9 mouse cellular contexts compared by ENCODE assay signal in genomic region chr3:68744162-68744561, GRCm38 (mm10). TPM values are rescaled to one million over a fixed set of nuclear protein-coding genes. Genes with fewer than 3 reads are reported as not detected.
A peak's percentile ranks its signal among the peaks of the same experiment; 100 is the strongest.
DNase-seq lines count a peak whose midpoint lies in the region; ATAC-seq and TF ChIP-seq lines count a peak whose summit lies in the region.
"Had no signal": no experiment of that assay in that cellular context is flagged by ENCODE, and none has a peak within 500 bp of the region (broad histone marks: within the 10 kb centered on the region; RNA-seq: fewer than 3 reads in every experiment).

No protein-coding gene starts in this region.

- TF ChIP-seq CTCF in layer of hippocampus, adult 2 months (conservative IDR thresholded peaks at IDR 0.05), result peak; percentile 82
- TF ChIP-seq CTCF in MEL (IDR thresholded peaks at IDR 0.05 in 2 of 3, conservative IDR thresholded peaks at IDR 0.05 in 1 of 3; ENCODE audit: control insufficient read depth in 1 of 3, insufficient read depth in 1 of 3, low read depth in 2 of 3, low read length in 3 of 3, poor library complexity in 1 of 3, severe bottlenecking in 1 of 3), result peak; percentile 42 to 65 (median 45)
- TF ChIP-seq CTCF in brain, embryonic 14.5 days (IDR thresholded peaks at IDR 0.05; ENCODE audit: borderline replicate concordance, extremely low read depth, insufficient read depth, insufficient read length), result peak; percentile 43; the same call in 1 of the 2 replicates

- 82% methylated on average over 1 of the region's 1 CpGs for WGBS in midbrain, embryonic 16.5 days

- H3K9me3 ChIP-seq in MEL (replicated peaks; ENCODE audit: insufficient read depth, low read length), result no peaks in the 10 kb centered on the region
- no peaks in the 10 kb centered on the region for H3K9me3 ChIP-seq in midbrain, embryonic 16.5 days (replicated peaks; ENCODE audit: control insufficient read depth, low read length, poor library complexity, severe bottlenecking)
- H3K9me3 ChIP-seq: limb, embryonic 15.5 days had no signal

- no peak overlapping the region for H3K9ac ChIP-seq in MEL (ENCODE audit: control insufficient read depth, low read depth, low read length, poor library complexity, severe bottlenecking)
- no peak overlapping the region for H3K9ac ChIP-seq in midbrain, embryonic 16.5 days (ENCODE audit: low read depth, low read length)
- H3K9ac ChIP-seq: limb, embryonic 15.5 days had no signal

- no peak overlapping the region for H3K4me2 ChIP-seq in midbrain, embryonic 16.5 days (ENCODE audit: low read length)
- H3K4me2 ChIP-seq: limb, embryonic 15.5 days had no signal

- TF ChIP-seq POLR2A in MEL (IDR thresholded peaks at IDR 0.05; ENCODE audit: control insufficient read depth in 1 of 2, insufficient read depth in 1 of 2, low read depth in 1 of 2, low read length in 2 of 2, poor library complexity in 1 of 2), result peak in 1 of 2 experiments; percentile 61; a peak in 2 of 4 replicates
- TF ChIP-seq POLR2A in brain, embryonic 14.5 days (IDR thresholded peaks at IDR 0.05; ENCODE audit: borderline replicate concordance, extremely low read depth, insufficient read depth, insufficient read length, poor library complexity, severe bottlenecking), result no peak

- TF ChIP-seq EP300 in MEL (IDR thresholded peaks at IDR 0.05; ENCODE audit: low read depth in 1 of 2, low read length in 2 of 2), result no peak

- no peaks in the 10 kb centered on the region for H3K79me2 ChIP-seq in MEL (ENCODE audit: control insufficient read depth, insufficient read depth, low read length, poor library complexity)

- no peaks in the 10 kb centered on the region for H3K4me1 ChIP-seq in MEL (ENCODE audit: control insufficient read depth in 1 of 2, insufficient read depth in 2 of 2, low read length in 2 of 2)
- no peaks in the 10 kb centered on the region for H3K4me1 ChIP-seq in midbrain, embryonic 16.5 days (ENCODE audit: control insufficient read depth, insufficient read depth, low read length)
- H3K4me1 ChIP-seq: limb, embryonic 15.5 days had no signal

- no peaks in the 10 kb centered on the region for H3K36me3 ChIP-seq in MEL (ENCODE audit: control insufficient read depth in 1 of 2, insufficient read depth in 2 of 2, low read length in 2 of 2)
- no peaks in the 10 kb centered on the region for H3K36me3 ChIP-seq in midbrain, embryonic 16.5 days (ENCODE audit: control insufficient read depth, insufficient read depth, low read length)
- H3K36me3 ChIP-seq: limb, embryonic 15.5 days had no signal

- TF ChIP-seq RAD21 in MEL (IDR thresholded peaks at IDR 0.05; ENCODE audit: low read depth, low read length), result peak; percentile 57

- peak in 1 of 2 experiments; percentile 26 for DNase-seq in layer of hippocampus, adult 2 months (ENCODE audit: low spot score in 2 of 2)
- no peak for DNase-seq in layer of hippocampus, adult 11-12 months (ENCODE audit: low spot score)
- DNase-seq in MEL (ENCODE audit: low read depth, low spot score), result peak; percentile 59
- peak; percentile 73 for DNase-seq in brain, embryonic 14.5 days (ENCODE audit: low read depth)
- DNase-seq in ovary, adult 18-20 months (ENCODE audit: low spot score), result no peak
- DNase-seq in urinary bladder, adult 18-20 months (ENCODE audit: low spot score in 2 of 2), result no peak
- DNase-seq: right cerebral cortex, postnatal 4 days had no signal

- ATAC-seq in midbrain, embryonic 16.5 days, result no peak

- no peaks in the 10 kb centered on the region; a peak in 1 of 4 replicates for H3K27me3 ChIP-seq in MEL (ENCODE audit: control insufficient read depth in 1 of 2, insufficient read depth in 2 of 2, low read length in 2 of 2)
- no peaks in the 10 kb centered on the region for H3K27me3 ChIP-seq in midbrain, embryonic 16.5 days (ENCODE audit: control insufficient read depth, insufficient read depth, low read depth, low read length)
- H3K27me3 ChIP-seq: limb, embryonic 15.5 days had no signal

- no peak overlapping the region for H3K4me3 ChIP-seq in layer of hippocampus, adult 2 months
- H3K4me3 ChIP-seq in MEL (ENCODE audit: control insufficient read depth in 1 of 2, insufficient read depth in 1 of 2, low read depth in 2 of 2, low read length in 2 of 2), result no peak overlapping the region
- H3K4me3 ChIP-seq in midbrain, embryonic 16.5 days (ENCODE audit: low read depth, low read length), result no peak overlapping the region
- H3K4me3 ChIP-seq: limb, embryonic 15.5 days had no signal

- H3K27ac ChIP-seq in layer of hippocampus, adult 2 months, result peak overlapping the region; percentile 33; the same call in 1 of the 2 replicates
- no peak overlapping the region for H3K27ac ChIP-seq in MEL (ENCODE audit: control insufficient read depth, low read depth, low read length)
- 0 out of 2 replicates have a peak overlapping the region, but pooled peaks have one; percentile 13 for H3K27ac ChIP-seq in midbrain, embryonic 16.5 days (ENCODE audit: low read length)
- H3K27ac ChIP-seq: limb, embryonic 15.5 days had no signal

TF ChIP-seq in MEL, 35 proteins besides CTCF, POLR2A, EP300 and RAD21:
- TF ChIP-seq CHD1 (IDR thresholded peaks at IDR 0.05; ENCODE audit: low read depth, low read length), result no peak
- peak; percentile 91 for TF ChIP-seq TBP (IDR thresholded peaks at IDR 0.05; ENCODE audit: low read depth, low read length)
- TF ChIP-seq ZMIZ1 (IDR thresholded peaks at IDR 0.05; ENCODE audit: low read depth, low read length), result peak; percentile 42; the same call in 1 of the 2 replicates
- TF ChIP-seq CHD2 (IDR thresholded peaks at IDR 0.05; ENCODE audit: low read length), result no peak
- no peak for TF ChIP-seq MAX (IDR thresholded peaks at IDR 0.05; ENCODE audit: low read length)
- TF ChIP-seq MYB (IDR thresholded peaks at IDR 0.05; ENCODE audit: low read depth, low read length), result no peak
- no peak for TF ChIP-seq USF2 (IDR thresholded peaks at IDR 0.05; ENCODE audit: borderline replicate concordance in 1 of 2, insufficient read depth in 1 of 2, low read depth in 1 of 2, low read length in 2 of 2)
- TF ChIP-seq RCOR1 (IDR thresholded peaks at IDR 0.05; ENCODE audit: low read depth, low read length), result no peak
- peak; percentile 52 for TF ChIP-seq SMC3 (IDR thresholded peaks at IDR 0.05; ENCODE audit: low read depth, low read length)
- TF ChIP-seq ETS1 (IDR thresholded peaks at IDR 0.05; ENCODE audit: low read depth, low read length), result no peak
- no peak for TF ChIP-seq USF1 (IDR thresholded peaks at IDR 0.05; ENCODE audit: low read depth, low read length)
- peak; percentile 35 for TF ChIP-seq NELFE (IDR thresholded peaks at IDR 0.05; ENCODE audit: low read depth, low read length)
- TF ChIP-seq JUND (IDR thresholded peaks at IDR 0.05; ENCODE audit: low read depth, low read length), result no peak
- no peak for TF ChIP-seq MAFK (IDR thresholded peaks at IDR 0.05; ENCODE audit: borderline replicate concordance, low read depth, low read length)
- 0 out of 2 replicates have a peak, but pooled peaks have one; percentile 21 for TF ChIP-seq ZC3H11A (IDR thresholded peaks at IDR 0.05; ENCODE audit: low read depth, low read length)

RNA-seq across cellular contexts. Expression of gene Il12a, which starts 53.7 kb away (rescaled TPM):
- 1 to 10 TPM; 1.0 to 1.3 TPM for total RNA-seq in layer of hippocampus, adult 2 months (2021)
- not detected in 2 replicates for total RNA-seq in MEL (2012; rRNA removed)
- polyA plus RNA-seq in MEL (2012; ENCODE audit: insufficient read depth in 1 of 2, insufficient read length in 2 of 2, low read depth in 1 of 2, low replicate concordance in 2 of 2, missing spikeins in 1 of 2), result not detected
- polyA plus RNA-seq in brain, embryonic 14.5 days (2012; rRNA removed), result not detected in 2 replicates
- 0.28 TPM in 1 of 2 replicates, not detected in the other for polyA plus RNA-seq in midbrain, embryonic 16.5 days (2015; fragmentation: Nextera tagmentation; extraction: Ambion mirVana)

Comparison
In these comparisons a context has a peak if more than half of its experiments do, and no peak if none do; other contexts are left out.
1. DNase-seq: peak in MEL (single experiment) and brain, embryonic 14.5 days (single experiment); none in layer of hippocampus, adult 11-12 months (single experiment), ovary, adult 18-20 months (single experiment) and urinary bladder, adult 18-20 months (0 of 2).
2. Peak in every context shown above with its lines, with median percentiles within 50 percentile points of each other: CTCF ChIP-seq.